Mouse (Mus musculus): ENCODE measurements around the gene Ivd. TPM values are rescaled to one million over a fixed set of nuclear protein-coding genes. Genes with fewer than 3 reads are reported as not detected.

Gene Ivd
- polyA plus RNA-seq, 2 experiments: 23.3 to 26.3 TPM

GRCm38 (mm10) chr2:118912706-118913105 is 51.0 kb downstream of the Ivd start:
- no peak overlapping the region for H3K4me2 ChIP-seq (ENCODE audit: low read depth)
- TF ChIP-seq CTCF (IDR thresholded peaks at IDR 0.05; ENCODE audit: low read depth) (no peak), EP300 (IDR thresholded peaks at IDR 0.05; ENCODE audit: low read depth) (no peak)
- peaks cover 0 to 5% of the 10 kb centered on the region in 2 experiments; a peak in 2 of 4 replicates for H3K4me1 ChIP-seq (replicated peaks; ENCODE audit: control insufficient read depth in 2 of 2, insufficient read depth in 2 of 2, low read length in 1 of 2)
- no peaks in the 10 kb centered on the region for H3K27me3 ChIP-seq (ENCODE audit: control insufficient read depth, insufficient read depth, low read length)
- peaks cover 5% of the 10 kb centered on the region for H3K36me3 ChIP-seq (replicated peaks; ENCODE audit: control insufficient read depth, insufficient read depth, low read depth)
- no peak overlapping the region for H3K27ac ChIP-seq
- H3K4me3 ChIP-seq (ENCODE audit: insufficient read depth in 1 of 2, low read depth in 2 of 2, low read length in 2 of 2): no peak overlapping the region
- no peak overlapping the region for H3K9ac ChIP-seq (replicated peaks)
- no peaks in the 10 kb centered on the region for H3K9me3 ChIP-seq (ENCODE audit: control insufficient read depth, low read length)
- ATAC-seq (ENCODE audit: insufficient read depth): no peak
- WGBS (ENCODE audit: insufficient replicate concordance): 78% methylated on average over 8 of the region's 8 CpGs
- DNase-seq (ENCODE audit: low read depth in 3 of 3, low spot score in 3 of 3): no peak

DNA sequence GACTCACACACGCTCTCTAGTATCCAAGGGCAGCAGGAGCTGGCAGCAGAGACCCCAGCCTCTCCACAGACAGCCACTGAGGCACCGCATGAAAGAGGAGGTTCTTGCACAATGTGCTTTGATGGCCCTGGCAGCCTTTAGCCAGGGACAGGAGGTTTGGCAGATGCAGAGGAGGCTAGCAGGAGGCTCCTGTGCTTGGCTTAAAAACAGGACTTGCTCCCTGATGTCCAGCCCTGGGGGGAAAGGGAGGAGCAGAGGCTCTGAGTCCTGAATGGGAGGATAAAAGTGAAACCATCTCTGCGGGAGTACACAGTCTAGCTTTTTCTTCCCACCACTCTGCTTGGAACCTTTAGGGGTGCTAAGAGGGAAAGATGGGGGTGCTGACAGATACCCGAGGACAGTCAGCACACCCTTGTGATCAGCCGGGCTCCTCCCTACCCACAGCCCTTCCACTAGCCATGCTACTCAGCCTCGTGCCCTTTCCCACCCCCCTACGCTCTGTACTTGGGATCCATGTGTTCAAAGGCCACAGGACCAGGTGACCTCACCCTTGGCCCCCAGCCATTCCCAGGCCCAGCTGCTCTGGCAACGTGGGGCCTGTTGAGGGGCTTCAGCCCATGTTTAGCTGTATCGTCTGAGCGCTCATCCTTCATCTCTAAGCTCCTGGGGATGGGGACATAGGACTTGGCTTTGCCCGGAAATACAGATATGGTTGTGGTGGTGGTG is 52.0 kb downstream of the Ivd start:
- ATAC-seq (ENCODE audit: insufficient read depth): 0 out of 2 replicates have a peak, but pooled peaks have one; percentile 19
- H3K4me1 ChIP-seq (replicated peaks; ENCODE audit: control insufficient read depth in 2 of 2, insufficient read depth in 2 of 2, low read length in 1 of 2): peaks cover 0 to 5% of the 10 kb centered on the region in 2 experiments; a peak in 2 of 4 replicates
- WGBS (ENCODE audit: insufficient replicate concordance): 63% methylated on average over 11 of the region's 11 CpGs
- H3K27ac ChIP-seq: no peak overlapping the region
- no peak for TF ChIP-seq CTCF (IDR thresholded peaks at IDR 0.05; ENCODE audit: low read depth)
- no peak for TF ChIP-seq EP300 (IDR thresholded peaks at IDR 0.05; ENCODE audit: low read depth)
- no peak overlapping the region for H3K4me3 ChIP-seq (ENCODE audit: insufficient read depth in 1 of 2, low read depth in 2 of 2, low read length in 2 of 2)
- H3K27me3 ChIP-seq (ENCODE audit: control insufficient read depth, insufficient read depth, low read length): no peaks in the 10 kb centered on the region
- DNase-seq (ENCODE audit: low read depth in 3 of 3, low spot score in 3 of 3): no peak
- H3K4me2 ChIP-seq (ENCODE audit: low read depth): no peak overlapping the region; the same call in 1 of the 2 replicates
- H3K36me3 ChIP-seq (replicated peaks; ENCODE audit: control insufficient read depth, insufficient read depth, low read depth): peaks cover 5% of the 10 kb centered on the region
- no peak overlapping the region for H3K9ac ChIP-seq (replicated peaks)
- no peaks in the 10 kb centered on the region for H3K9me3 ChIP-seq (ENCODE audit: control insufficient read depth, low read length)

GRCm38 (mm10) chr2:118914685-118915084 is 52.9 kb downstream of the Ivd start:
- TF ChIP-seq CTCF (IDR thresholded peaks at IDR 0.05; ENCODE audit: low read depth) (no peak), EP300 (IDR thresholded peaks at IDR 0.05; ENCODE audit: low read depth) (no peak)
- DNase-seq (ENCODE audit: low read depth in 3 of 3, low spot score in 3 of 3) (no peak), ATAC-seq (ENCODE audit: insufficient read depth) (no peak)
- H3K9me3 ChIP-seq (ENCODE audit: control insufficient read depth, low read length): no peaks in the 10 kb centered on the region
- WGBS (ENCODE audit: insufficient replicate concordance): 69% methylated on average over 8 of the region's 8 CpGs
- H3K27me3 ChIP-seq (ENCODE audit: control insufficient read depth, insufficient read depth, low read length): no peaks in the 10 kb centered on the region
- peaks cover 0 to 5% of the 10 kb centered on the region in 2 experiments; a peak in 2 of 4 replicates for H3K4me1 ChIP-seq (replicated peaks; ENCODE audit: control insufficient read depth in 2 of 2, insufficient read depth in 2 of 2, low read length in 1 of 2)
- no peak overlapping the region for H3K27ac ChIP-seq
- H3K4me3 ChIP-seq (ENCODE audit: insufficient read depth in 1 of 2, low read depth in 2 of 2, low read length in 2 of 2): no peak overlapping the region
- H3K4me2 ChIP-seq (ENCODE audit: low read depth): no peak overlapping the region
- peaks cover 5% of the 10 kb centered on the region for H3K36me3 ChIP-seq (replicated peaks; ENCODE audit: control insufficient read depth, insufficient read depth, low read depth)
- no peak overlapping the region for H3K9ac ChIP-seq (replicated peaks)

- no peak overlapping the region for H3K4me2 ChIP-seq (ENCODE audit: low read depth)
- H3K9me3 ChIP-seq (ENCODE audit: control insufficient read depth, low read length): no peaks in the 10 kb centered on the region
- no peak for TF ChIP-seq EP300 (IDR thresholded peaks at IDR 0.05; ENCODE audit: low read depth)
- no peak for TF ChIP-seq CTCF (IDR thresholded peaks at IDR 0.05; ENCODE audit: low read depth)
- H3K4me3 ChIP-seq (ENCODE audit: insufficient read depth in 1 of 2, low read depth in 2 of 2, low read length in 2 of 2): no peak overlapping the region
- DNase-seq (ENCODE audit: low read depth in 3 of 3, low spot score in 3 of 3) (no peak), ATAC-seq (ENCODE audit: insufficient read depth) (no peak)
- H3K9ac ChIP-seq (replicated peaks): no peak overlapping the region
- no peak overlapping the region for H3K27ac ChIP-seq
- no peaks in the 10 kb centered on the region for H3K4me1 ChIP-seq (replicated peaks; ENCODE audit: control insufficient read depth in 2 of 2, insufficient read depth in 2 of 2, low read length in 1 of 2)
- WGBS (ENCODE audit: insufficient replicate concordance): 89% methylated on average over 17 of the region's 17 CpGs
- peaks cover 10% of the 10 kb centered on the region for H3K36me3 ChIP-seq (replicated peaks; ENCODE audit: control insufficient read depth, insufficient read depth, low read depth)
- no peaks in the 10 kb centered on the region for H3K27me3 ChIP-seq (ENCODE audit: control insufficient read depth, insufficient read depth, low read length)
Observed at GRCm38 (mm10) chr2:118916436-118916835, 54.7 kb downstream of the Ivd start.

GRCm38 (mm10) chr2:118918543-118918942 is 56.8 kb downstream of the Ivd start:
- H3K9me3 ChIP-seq (ENCODE audit: control insufficient read depth, low read length): no peaks in the 10 kb centered on the region
- no peak overlapping the region for H3K4me2 ChIP-seq (ENCODE audit: low read depth)
- peaks cover 12% of the 10 kb centered on the region for H3K36me3 ChIP-seq (replicated peaks; ENCODE audit: control insufficient read depth, insufficient read depth, low read depth)
- DNase-seq (ENCODE audit: low read depth in 3 of 3, low spot score in 3 of 3): no peak
- WGBS (ENCODE audit: insufficient replicate concordance): 76% methylated on average over 1 of the region's 1 CpGs
- no peak for ATAC-seq (ENCODE audit: insufficient read depth)
- no peaks in the 10 kb centered on the region for H3K4me1 ChIP-seq (replicated peaks; ENCODE audit: control insufficient read depth in 2 of 2, insufficient read depth in 2 of 2, low read length in 1 of 2)
- no peak for TF ChIP-seq EP300 (IDR thresholded peaks at IDR 0.05; ENCODE audit: low read depth)
- TF ChIP-seq CTCF (IDR thresholded peaks at IDR 0.05; ENCODE audit: low read depth): no peak
- H3K27me3 ChIP-seq (ENCODE audit: control insufficient read depth, insufficient read depth, low read length): no peaks in the 10 kb centered on the region
- H3K9ac ChIP-seq (replicated peaks): no peak overlapping the region
- H3K27ac ChIP-seq: no peak overlapping the region
- no peak overlapping the region for H3K4me3 ChIP-seq (ENCODE audit: insufficient read depth in 1 of 2, low read depth in 2 of 2, low read length in 2 of 2)

Measured in liver, embryonic 14.5 days (tissue).